Mouse (Mus musculus): ENCODE results near the gene Aurkb.

Aurkb gene

DNA sequence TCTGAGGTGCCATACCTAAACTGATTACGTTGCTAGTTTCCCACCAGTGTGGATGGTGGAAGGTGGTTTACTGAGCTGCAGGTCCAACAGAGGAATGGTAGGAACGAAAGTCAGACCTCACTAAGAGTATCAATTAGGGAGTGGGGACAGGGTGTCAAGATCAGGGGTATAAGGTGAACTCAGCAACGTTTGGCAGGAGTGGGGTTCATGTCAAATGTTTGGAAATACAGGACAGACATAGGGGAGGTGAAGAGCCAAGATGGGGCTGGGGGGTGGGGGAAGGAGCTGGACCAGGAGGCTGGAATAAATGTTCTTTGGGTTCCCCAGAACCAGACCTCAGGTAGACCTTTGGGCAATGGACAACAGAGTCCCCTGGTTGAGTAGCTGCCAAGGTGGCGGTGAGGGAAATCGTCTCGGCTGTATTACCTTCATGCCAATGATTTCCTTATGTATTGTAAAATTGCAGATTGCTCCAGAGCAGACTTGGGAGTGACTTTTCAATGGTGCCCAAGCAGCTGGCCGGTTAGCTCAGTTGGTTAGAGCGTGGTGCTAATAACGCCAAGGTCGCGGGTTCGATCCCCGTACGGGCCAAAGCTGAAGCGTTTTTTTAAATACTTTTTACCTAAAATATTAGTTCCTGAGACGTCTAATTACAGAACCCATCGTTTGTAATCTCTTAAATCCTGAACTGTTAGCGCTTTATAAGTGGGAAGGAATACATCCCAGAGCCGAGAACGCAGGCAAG lies 8.8 kb upstream of the Aurkb start:
- peak; percentile 87 for DNase-seq

DNA sequence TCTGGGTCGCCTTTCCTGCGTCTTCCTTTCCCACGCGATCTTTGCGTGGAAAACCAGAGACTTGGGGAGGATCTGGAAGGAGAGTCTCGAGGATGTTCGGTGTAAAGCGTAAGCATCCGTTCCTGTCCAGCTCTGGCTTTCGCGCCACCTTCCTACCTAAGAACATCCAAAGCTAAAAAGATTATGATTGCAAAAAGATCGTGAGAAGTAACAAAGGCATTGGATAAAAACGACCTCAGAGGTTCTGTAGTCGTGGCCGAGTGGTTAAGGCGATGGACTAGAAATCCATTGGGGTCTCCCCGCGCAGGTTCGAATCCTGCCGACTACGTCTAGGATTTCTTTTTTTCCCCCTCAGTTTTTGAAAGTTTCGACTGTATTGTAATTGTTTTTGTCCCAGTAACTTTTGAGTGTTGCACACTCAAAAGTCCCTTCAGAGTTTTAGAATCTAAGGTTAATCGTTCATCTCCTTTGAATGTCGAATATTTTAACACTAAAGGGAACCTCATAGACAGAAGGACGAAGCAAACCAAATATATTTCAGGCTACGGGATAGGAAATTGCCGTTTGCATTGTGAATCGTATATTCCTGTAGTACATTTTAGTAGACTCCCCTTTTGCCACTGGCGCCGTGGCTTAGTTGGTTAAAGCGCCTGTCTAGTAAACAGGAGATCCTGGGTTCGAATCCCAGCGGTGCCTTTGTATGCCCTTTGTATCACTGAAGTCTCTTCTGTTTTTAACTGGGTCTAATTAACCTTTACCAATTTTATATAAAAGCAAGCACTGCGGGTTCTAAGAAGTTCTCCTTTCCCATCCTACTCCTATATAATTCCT lies 8.0 kb upstream of the Aurkb start:
- DNase-seq: peak; percentile 86

DNA sequence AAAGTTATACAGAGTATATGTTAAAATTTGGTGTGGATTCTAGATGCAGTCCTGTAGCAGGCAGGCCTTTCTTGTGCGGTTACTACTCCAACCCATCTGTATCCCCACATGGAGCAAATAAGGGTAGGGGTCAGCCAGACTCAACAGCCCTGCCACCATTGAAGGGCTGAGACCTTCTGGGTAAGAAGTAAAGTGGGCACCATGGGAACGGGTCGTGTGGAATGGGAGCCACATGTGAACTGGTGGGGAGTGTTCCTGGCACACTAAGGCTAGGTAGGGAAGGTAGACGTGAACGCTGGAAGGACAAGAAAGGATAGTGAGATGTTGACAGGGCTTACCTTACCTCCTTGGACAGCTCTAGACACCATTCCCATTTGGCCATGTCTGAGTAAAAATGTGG lies 7.3 kb upstream of the Aurkb start:
- no peak for DNase-seq

DNA sequence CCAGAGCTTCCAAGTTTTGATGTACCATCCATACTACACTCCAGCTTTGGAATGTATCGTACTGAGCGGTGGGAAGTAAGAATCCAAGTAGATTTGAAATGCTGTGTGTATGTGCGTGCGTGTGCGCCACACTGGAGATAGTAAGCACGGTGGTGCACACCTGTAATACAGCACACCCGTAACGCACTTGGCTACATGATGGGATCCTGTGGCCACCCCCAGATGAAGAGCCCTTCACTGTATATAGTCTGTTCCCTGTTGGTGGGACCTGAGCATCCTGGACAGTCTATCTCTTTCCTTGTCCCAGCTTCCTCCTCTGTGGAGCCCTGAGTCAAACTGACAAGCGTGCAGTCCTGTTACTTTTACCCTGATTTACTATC lies 938 bp downstream of the Aurkb start:
- no peak for DNase-seq

- DNase-seq: no peak
Measured at GRCm38 (mm10) chr11:69047592-69047991, 2.1 kb downstream of the Aurkb start.

DNA sequence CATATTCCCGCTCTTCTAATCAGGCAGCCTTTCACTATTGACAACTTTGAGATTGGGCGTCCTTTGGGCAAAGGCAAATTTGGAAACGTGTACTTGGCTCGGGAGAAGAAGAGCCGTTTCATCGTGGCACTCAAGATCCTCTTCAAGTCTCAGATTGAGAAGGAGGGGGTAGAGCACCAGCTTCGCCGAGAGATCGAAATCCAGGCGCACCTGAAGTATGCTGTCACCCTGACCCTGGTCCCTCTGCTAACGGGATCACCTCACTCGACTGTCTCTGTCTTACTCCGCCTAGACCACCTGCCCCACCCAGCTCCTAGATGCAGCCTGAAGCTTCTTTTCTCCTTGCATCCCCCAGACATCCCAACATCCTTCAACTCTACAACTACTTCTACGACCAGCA lies 2.7 kb downstream of the Aurkb start:
- no peak for DNase-seq

DNA sequence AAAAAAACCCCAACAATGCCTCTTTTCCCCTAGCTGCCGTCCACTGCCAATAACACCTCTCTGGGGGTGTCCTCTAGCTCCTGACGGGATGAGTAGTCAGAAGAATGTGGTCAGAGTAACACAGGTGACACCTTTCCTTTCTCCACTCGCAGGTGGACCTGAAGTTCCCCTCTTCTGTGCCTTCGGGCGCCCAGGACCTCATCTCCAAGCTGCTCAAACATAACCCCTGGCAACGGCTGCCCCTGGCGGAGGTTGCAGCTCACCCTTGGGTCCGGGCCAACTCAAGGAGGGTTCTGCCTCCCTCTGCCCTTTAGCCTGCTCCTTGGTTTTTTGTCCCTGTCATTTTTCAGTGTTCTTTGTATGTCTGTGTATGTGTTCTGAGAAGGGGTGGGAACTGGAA lies 5.3 kb downstream of the Aurkb start:
- no peak for DNase-seq

GRCm38 (mm10) chr11:69051771-69052170 lies 6.3 kb downstream of the Aurkb start:
- no peak for DNase-seq

- no peak for DNase-seq
Measured at GRCm38 (mm10) chr11:69052824-69053421, 7.5 kb downstream of the Aurkb start.

- no peak for DNase-seq
Measured at GRCm38 (mm10) chr11:69053848-69054247, 8.4 kb downstream of the Aurkb start.

DNA sequence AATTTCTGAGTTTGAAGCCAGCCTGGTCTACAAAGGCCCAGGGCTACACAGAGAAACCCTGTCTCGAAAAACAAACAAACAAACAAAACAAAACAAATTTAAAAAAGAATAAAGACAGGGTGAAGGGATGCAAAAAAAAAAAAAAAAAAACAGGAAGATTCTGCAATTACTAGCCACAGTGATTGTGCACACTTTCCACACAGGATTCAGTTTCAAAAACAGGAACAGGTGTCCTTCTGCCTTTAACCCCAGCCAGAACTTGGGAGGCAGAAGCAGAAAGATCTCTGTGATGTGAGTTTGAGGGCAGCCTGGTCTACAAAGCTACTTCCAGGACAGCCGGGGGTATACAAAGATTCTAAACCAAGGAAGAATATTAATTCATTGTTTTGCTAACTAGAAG lies 12.8 kb downstream of the Aurkb start:
- DNase-seq: no peak

GRCm38 (mm10) chr11:69058729-69059356 lies 13.4 kb downstream of the Aurkb start:
- no peak for DNase-seq

GRCm38 (mm10) chr11:69059357-69059974 lies 14.0 kb downstream of the Aurkb start, which contains the start of gene Borcs6:
Borcs6 (plus strand) TSS chr11:69059717.
- DNase-seq: peak; percentile 99

GRCm38 (mm10) chr11:69059975-69060411 lies 14.5 kb downstream of the Aurkb start:
- DNase-seq: peak; percentile 38

- DNase-seq: peak; percentile 42
Measured at GRCm38 (mm10) chr11:69060448-69061254, 15.2 kb downstream of the Aurkb start.

GRCm38 (mm10) chr11:69061255-69061912 lies 15.9 kb downstream of the Aurkb start:
- peak; percentile 40 for DNase-seq

DNA sequence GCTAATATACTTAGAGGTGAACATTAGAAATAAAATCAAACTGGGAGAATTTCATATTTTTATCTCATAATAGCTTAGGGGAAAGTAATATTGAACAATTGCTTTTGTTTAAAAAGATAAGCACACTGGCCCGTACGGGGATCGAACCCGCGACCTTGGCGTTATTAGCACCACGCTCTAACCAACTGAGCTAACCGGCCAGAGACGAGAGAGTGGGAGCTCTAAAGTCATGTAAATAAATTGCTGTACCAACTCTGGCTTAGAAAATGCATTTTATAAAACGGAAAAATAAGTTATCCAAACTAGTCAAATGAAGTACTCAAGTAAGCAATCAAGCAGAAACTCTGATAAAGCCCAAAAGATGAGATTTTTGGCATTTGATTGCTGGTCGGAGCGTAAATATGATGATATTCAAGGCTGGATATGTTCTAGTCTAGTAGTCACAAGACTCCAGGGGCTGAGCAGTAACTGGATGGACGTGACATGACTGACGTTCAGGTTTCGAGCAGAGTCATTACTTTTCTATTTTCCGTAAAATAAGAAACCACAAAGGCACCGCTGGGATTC lies 16.8 kb downstream of the Aurkb start:
- peak; percentile 66 for DNase-seq

GRCm38 (mm10) chr11:69062761-69063224 lies 17.3 kb downstream of the Aurkb start:
- DNase-seq: peak; percentile 94

- DNase-seq: peak; percentile 52
Measured at GRCm38 (mm10) chr11:69063413-69064201, 18.2 kb downstream of the Aurkb start.

Data from layer of hippocampus, adult 9-11 months (tissue).